Mouse (Mus musculus) embryo, embryonic 10.5 days (tissue): ENCODE data around the gene Tmub2.
"Not testable (repeated sequence)": the region's sequence is repeated elsewhere in the genome, so short reads cannot be mapped to it uniquely, and the experiment has no call there.

Experiments used
- DNase-seq: peaks from one replicate; pipeline ENCODE4 v3.0.0-alpha.2; 2015; ENCODE audit warnings: low spot score

The Tmub2 gene

GRCm38 (mm10) chr11:102279595-102279994, 5.1 kb upstream of the Tmub2 start:
- DNase-seq: no peak

GRCm38 (mm10) chr11:102280267-102280666, 4.5 kb upstream of the Tmub2 start:
- not testable (repeated sequence) for DNase-seq

DNA sequence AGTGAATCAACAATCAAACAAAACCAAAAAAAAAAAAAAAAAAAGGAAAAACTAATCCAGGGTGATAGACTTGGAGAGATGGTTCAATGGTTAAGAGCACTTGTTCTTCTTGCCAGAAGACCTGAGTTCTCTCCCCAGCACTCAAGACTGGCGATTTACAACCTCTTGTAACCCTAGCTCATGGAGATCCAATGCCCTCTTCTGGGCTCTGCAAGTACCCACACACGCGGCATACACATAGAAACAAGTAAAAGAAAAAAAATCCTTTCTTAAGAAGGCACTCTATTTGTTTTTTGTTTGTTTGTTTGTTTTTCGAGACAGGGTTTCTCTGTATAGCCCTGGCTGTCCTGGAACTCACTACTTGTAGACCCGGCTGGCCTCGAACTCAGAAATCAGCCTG, 809 bp upstream of the Tmub2 start:
- no peak for DNase-seq

- DNase-seq: no peak
Measured at GRCm38 (mm10) chr11:102285095-102285834, 534 bp downstream of the Tmub2 start.

GRCm38 (mm10) chr11:102287485-102287884, 2.8 kb downstream of the Tmub2 start:
- no peak for DNase-seq

DNA sequence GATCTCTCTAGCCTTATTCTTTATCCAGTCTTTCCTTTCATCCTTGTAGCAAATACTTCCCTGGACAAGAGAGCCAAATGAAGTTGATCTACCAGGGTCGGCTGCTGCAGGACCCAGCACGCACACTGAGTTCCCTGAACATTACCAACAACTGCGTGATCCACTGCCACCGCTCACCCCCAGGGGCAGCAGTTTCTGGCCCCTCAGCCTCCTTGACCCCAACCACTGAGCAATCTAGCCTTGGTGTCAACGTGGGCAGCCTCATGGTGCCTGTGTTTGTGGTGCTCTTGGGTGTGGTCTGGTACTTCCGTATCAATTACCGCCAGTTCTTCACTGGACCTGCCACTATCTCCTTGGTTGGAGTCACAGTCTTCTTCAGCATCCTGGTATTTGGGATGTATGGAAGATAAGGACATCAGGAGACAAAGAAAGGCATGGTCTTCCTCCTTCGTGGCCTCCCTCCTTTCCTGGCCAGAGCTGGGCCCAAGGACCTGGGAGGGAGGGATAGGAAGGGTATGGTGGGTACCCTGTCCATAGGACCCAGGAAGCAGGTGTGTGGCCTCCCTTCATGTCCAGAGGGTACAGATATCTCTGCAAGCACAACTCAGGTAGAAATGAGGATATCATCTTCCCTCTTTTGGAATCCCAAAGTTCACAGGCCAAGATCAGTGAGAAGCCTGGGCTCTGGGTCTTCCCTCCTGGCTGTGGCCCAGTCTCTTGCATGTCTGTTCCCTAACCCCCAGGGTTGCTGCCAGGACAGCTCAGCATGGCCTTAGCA, 3.5 kb downstream of the Tmub2 start:
- no peak for DNase-seq

- DNase-seq: no peak
Measured at GRCm38 (mm10) chr11:102288913-102289312, 4.2 kb downstream of the Tmub2 start.

GRCm38 (mm10) chr11:102289511-102290100, 4.9 kb downstream of the Tmub2 start:
- DNase-seq: no peak

DNA sequence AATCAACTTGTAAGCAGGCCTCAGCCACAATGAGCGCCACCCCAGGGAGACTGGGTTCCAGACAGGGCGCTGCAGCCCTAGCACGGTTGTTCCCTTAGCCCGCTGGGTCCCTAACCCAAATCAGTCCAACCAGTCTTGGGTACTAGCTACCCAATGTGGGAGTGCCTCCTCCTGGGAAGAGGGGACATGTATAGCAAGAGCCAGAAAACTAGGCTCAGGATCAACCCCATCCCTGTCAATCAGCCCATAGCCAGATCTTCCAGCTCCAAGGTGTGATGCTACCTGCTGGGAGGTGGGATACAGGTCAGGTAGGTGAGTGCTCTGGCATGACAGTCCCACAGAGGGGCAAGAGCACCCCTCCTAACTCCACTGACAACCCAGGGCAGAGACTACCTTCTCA, 5.4 kb downstream of the Tmub2 start:
- no peak for DNase-seq

GRCm38 (mm10) chr11:102291051-102291535, 6.4 kb downstream of the Tmub2 start:
- no peak for DNase-seq

DNA sequence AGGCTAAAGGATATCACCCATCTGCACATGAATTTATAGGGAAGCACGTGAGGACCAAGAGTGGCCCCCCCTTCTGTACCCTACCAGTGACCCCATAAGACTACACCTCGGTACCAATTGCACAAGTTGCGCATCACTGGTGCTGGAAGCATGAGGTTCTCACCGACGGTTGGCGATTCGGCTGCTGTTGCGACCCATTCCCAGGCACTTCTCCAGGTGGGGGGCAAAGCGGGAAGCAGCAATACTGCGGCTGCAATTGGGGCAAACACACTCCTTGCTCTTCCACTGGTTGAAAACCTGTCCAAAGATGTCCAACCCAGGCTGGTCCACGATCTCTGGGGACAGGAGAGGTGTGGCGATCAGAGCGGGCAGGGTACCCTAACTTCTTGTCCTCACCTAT, 9.2 kb downstream of the Tmub2 start:
- no peak for DNase-seq

GRCm38 (mm10) chr11:102294416-102294815, 9.7 kb downstream of the Tmub2 start:
- DNase-seq: no peak

DNA sequence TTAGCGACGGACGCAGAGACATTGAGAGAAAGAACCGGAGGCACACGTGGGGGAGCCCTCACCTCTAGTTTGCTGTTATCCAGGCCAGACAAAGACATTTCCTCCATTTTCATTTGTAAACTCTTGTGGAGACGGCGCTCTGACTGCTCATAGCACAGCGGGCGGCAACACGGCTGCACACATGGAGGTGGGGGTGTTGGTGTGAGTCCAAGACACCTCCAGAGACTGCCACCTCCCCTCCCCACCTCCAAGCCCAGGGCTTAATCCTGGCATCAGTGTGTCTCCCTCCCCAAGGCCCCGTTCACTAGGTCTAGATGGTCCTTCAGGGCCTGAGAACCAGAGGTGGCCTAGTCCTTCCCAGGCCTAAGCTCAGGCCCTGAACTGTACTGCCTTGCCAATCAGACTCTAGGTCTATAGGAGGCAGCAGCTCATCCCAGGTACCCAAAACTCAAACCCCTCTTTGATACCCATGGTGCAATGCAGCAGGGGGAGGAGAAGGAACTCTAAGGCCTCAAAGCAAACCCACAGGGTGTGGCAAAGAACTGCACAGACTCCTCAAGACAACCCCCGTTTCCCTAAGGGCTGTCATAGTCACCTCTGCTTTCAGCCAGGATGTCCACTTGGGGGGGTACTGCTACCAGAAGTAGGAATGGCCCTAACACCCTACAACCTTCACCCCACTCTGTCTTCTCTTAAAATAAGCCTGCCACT, 10.3 kb downstream of the Tmub2 start:
- DNase-seq: no peak

- DNase-seq: peak; percentile 80
Measured at GRCm38 (mm10) chr11:102295598-102296471, 11.1 kb downstream of the Tmub2 start.

DNA sequence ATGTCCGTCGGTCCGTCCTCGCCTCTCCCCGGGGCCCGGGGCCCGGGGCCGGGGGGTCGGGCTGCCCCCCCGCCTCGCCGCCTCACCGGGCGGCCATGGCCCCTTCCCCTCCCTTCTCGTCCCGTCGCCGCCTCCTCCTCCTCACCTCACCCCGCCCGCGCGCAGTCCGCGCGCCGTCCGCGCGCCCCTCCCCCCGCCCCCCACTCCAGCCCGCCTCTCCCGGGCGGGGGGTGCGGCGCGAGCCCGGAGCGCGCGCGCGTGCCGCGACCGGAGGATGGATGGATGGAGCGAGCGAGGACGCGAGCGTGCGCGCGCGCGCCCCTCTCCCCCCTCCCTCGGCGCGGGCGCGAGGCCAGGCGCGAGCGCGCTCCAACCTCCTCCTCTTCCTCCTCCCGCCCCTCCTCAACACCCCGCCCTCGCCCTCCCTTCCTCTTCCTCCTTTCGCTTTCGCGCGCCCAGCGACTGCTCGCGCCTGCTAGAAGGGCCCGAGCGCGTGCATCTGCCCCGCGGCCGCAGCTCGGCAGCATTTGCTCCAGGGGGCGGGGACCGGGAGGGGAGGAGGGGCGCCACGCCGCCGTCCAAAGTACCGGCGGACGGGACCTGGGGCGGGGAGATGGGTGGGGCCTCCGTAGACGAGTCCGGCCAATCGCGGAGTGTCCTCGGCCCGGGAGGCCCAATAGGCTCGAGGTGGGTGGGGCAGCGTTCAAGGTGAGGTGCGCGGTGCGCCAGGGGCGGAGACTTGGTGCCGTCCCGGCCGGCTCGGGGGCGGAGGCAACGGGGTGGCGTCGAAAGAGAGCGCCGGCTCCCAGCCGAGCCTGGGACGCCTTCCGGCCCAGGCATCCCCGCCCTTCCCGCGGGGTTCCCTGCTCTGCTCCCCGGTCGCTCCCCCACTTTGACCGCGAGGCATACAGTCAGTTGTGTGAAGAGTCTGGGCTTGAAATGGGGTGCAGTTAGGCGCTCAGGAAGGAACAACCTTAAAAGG, 12.1 kb downstream of the Tmub2 start, which contains the start of gene Atxn7l3:
Gene Atxn7l3, minus strand, starts transcription at position 141 of the 982 bp plus-strand sequence.
- peak; percentile 99 for DNase-seq

DNA sequence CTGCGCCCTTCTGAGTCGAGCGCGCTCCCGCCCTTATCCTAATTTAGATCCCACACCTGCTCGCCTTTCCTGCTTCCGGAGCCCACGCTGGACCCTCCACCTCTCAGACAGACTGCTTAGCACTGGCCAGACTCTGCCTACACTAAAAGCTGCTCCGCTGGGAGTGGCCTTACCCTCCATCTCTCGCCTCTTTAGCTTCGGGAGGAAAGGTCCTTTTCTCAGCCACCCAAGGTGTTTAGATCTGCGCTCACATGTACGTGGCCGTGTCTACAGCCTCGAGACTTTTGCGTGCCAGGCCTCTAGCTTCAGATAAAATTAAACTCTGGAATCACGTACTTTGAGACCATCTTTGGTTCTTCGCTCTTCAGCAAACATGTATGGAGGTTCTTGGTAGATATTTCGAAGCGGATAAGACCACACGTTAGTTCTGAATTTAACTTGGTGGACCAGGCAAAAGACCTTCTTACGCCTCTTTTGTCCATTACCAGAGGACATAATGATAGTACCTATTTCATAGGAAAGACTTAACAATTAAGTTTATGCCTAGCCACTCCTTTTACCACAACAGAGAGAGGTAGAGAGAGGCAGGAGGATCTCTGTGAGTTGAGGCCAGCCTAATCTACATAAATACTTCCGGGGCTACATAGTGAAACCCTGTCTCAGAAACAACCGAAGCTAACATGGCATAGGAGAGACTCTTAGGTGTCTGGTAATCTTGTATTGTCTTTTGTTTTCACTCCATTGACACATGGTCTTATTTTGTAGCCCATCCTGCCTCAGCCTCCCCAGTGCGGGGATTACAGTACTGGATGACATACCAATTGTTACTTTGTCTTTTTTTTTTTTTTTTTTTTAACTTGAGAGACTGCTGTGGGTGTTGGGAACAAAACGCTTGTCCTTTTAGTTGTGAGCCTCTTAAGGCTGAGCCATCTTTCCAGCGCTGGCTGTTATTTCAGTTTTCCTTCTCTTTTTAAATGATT, 13.1 kb downstream of the Tmub2 start:
- peak; percentile 45 for DNase-seq

GRCm38 (mm10) chr11:102299839-102300238, 15.1 kb downstream of the Tmub2 start:
- peak; percentile 82 for DNase-seq

DNA sequence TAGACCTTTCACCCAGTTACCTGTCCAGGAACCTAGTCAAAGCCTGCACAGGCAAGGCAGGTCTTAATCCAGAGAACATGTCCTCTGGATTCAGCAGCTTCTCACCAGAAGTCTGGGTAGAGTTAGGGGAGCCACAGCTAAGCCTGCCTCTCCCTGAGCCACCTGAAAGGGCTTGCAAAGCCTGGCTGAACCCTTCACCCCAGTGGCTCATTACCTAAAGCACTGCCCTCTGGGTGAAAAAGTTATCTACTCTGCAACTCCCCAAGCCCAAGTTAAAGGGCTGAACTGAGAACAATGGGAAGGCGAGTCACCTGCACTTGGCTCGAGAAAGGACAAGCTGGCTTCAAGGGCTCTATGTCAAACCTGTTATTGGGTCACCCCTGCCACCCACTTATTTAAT, 19.4 kb downstream of the Tmub2 start:
- no peak for DNase-seq

DNA sequence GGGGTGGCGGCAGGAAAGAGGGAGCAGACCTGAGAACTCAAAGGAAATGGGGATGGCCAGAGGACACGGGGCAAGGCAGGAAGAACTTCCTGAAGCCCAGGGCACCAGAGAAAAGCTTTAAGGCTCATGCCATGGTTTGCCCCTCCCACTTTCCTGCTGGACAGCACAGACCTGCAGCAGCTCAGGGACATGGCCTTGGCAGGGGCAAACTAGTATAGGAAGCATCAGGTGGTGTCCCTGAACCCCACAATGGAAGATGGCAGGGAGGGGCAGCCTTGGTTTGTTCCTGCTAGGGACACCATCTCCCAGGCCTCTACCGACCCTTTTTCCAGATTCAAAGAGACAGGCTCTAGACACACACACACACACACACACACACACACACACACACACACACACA, 20.6 kb downstream of the Tmub2 start:
- DNase-seq: no peak
